Mouse (Mus musculus) testis, postnatal 10 days (tissue): ENCODE data around the gene Olfr787.

Experiments
- DNase-seq: peaks from one replicate; pipeline ENCODE4 v3.0.0; 2021; ENCODE audit warnings: low spot score

Olfr787 gene

GRCm38 (mm10) chr10:129461562-129461961 lies at the start of gene Olfr787:
Gene Olfr787, plus strand, starts transcription at chr10:129461862.
- DNase-seq: no peak

- no peak for DNase-seq
Observed at GRCm38 (mm10) chr10:129427006-129427405, 34.7 kb upstream of the Olfr787 start, which contains the start of gene Olfr786. Gene Olfr786, plus strand, starts transcription at chr10:129427306.

- DNase-seq: no peak
Observed at GRCm38 (mm10) chr10:129470698-129471097, 9.0 kb downstream of the Olfr787 start, which contains the start of gene Olfr788. Gene Olfr788, plus strand, starts transcription at chr10:129470998.

- DNase-seq: no peak
Observed at GRCm38 (mm10) chr10:129473256-129473655, 11.6 kb downstream of the Olfr787 start.

- DNase-seq: no peak
Observed at GRCm38 (mm10) chr10:129473723-129474122, 12.1 kb downstream of the Olfr787 start.

- no peak for DNase-seq
Observed at GRCm38 (mm10) chr10:129484452-129484851, 22.8 kb downstream of the Olfr787 start, which contains the start of gene Olfr789. Gene Olfr789, plus strand, starts transcription at chr10:129484752.

- no peak for DNase-seq
Observed at GRCm38 (mm10) chr10:129490101-129490500, 28.4 kb downstream of the Olfr787 start.

GRCm38 (mm10) chr10:129498192-129498591 lies 36.5 kb downstream of the Olfr787 start, which contains the start of gene Olfr790:
Gene Olfr790, plus strand, starts transcription at chr10:129498492.
- no peak for DNase-seq
